Mouse (Mus musculus) megakaryocyte progenitor cell, adult 5-6 weeks (primary cell): ENCODE data around the gene Kiz. TPM values are rescaled to one million over a fixed set of nuclear protein-coding genes. Genes with fewer than 3 reads are reported as not detected.

Experiments
- ATAC-seq: replicated peaks from 2 replicates; pipeline ENCODE4 v1.8.0; 2016; ENCODE audit warnings: mild to moderate bottlenecking, moderate TSS enrichment, inconsistent platforms; ENCODE audit not compliant: poor library complexity
- total RNA-seq, 2 experiments: library from RNA; stranded (forward) in 1 of 2; stranded (reverse) in 1 of 2; fragments of 157-497, 149-512 nt in 1 of 2; fragments of 200-1000 nt in 1 of 2; gene quantifications; 2 replicates each; pipeline versions ENCODE4 v1.2.3 to v1.2.4; 2015 to 2017

The Kiz gene
- total RNA-seq (2015) (22.6 and 35.2 TPM in 2 replicates), total RNA-seq (2017) (21.2 and 34.6 TPM in 2 replicates)

DNA sequence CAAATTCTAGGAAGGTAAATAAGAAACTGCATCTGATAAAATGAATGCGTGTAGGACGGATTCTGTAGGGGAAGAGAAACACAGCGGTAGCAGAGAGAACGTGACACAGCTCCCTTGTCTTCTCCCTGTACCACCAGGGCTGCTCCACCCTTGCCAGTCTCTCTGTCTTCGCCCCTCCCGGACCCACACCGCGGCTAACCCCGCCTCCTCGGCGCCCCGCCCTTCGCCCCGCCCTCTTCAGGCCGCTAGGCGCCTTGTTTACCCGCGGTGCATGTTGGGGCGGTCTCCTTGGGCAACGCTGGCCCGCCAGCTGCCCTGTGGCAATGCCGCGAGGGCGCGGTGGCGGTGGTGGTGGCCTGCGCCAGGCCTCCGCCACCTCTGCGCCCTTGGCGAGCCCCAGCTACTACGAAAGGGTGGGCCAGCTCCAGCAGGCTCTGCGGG lies at the start of gene Kiz:
TSS of gene Kiz (plus strand) at position 266 of the 441 bp plus-strand sequence.
- peak; percentile 96 for ATAC-seq

GRCm38 (mm10) chr2:146809706-146810256 lies 45.9 kb upstream of the Kiz start:
- no peak for ATAC-seq

DNA sequence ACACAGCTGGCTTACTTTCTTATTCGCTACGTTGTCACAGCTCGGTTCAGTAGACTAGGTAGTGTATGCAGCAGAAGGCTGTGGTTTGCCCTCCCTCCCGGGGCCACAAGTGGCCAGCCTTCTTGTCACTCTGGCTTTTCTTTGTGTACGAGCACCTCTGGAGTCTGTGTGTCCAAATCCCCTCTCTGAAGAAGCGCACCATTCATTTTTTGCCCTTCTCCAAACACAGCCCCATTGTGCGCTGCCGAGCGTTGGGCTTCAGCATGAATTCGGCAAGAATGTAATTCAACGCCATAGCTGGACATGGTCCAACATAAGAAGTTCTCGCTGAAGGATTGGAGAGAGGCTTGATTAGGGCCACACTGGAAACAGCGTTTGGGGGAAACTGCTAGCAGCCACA lies 45.0 kb upstream of the Kiz start:
- ATAC-seq = no peak

DNA sequence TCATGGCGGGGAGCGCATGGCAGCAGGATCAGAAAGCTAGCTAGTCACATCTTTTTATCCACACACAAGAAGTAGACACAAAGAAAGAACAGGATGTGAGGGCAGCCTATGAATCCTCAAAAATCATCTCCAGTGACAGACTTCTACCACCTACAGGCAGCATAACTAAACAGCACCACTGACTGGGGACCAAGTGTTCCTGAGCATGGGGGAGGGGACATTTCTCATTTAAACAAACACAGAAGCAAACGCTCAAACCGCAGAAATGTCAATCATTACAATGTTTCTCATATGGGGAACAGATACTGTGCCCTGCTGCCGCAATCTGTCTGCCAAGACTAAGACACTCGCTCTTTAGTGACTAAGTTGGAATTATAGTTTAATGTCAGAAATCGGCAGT lies 40.7 kb upstream of the Kiz start:
- peak; percentile 34; the same call in 1 of the 2 replicates for ATAC-seq

- ATAC-seq = no peak
Observed at GRCm38 (mm10) chr2:146819065-146819464, 36.6 kb upstream of the Kiz start.

DNA sequence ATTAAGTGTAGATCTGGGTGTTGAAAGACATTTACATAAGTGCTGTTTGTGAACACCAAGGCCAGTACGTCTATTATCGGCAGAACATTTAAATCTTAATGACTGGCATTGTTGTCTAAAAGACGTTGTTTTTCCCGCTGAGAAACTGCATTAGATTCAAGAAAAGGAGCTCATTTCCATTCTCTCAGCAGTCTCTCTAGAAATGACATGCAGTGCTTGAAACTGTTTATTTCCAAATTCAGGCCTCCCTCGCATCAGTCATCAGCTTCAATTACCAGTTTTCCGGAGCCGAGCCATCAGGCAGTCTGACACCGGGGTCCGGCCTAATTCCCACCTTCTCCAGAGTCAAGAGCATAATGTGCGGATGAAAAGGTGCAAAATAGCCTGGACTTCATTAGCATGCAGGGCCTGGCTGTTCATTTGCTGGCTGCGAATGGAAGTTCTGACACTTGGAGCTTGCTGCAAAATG lies 32.1 kb upstream of the Kiz start:
- no peak for ATAC-seq

GRCm38 (mm10) chr2:146824043-146824442 lies 31.6 kb upstream of the Kiz start:
- no peak for ATAC-seq

- no peak for ATAC-seq
Observed at GRCm38 (mm10) chr2:146828006-146828405, 27.7 kb upstream of the Kiz start.

DNA sequence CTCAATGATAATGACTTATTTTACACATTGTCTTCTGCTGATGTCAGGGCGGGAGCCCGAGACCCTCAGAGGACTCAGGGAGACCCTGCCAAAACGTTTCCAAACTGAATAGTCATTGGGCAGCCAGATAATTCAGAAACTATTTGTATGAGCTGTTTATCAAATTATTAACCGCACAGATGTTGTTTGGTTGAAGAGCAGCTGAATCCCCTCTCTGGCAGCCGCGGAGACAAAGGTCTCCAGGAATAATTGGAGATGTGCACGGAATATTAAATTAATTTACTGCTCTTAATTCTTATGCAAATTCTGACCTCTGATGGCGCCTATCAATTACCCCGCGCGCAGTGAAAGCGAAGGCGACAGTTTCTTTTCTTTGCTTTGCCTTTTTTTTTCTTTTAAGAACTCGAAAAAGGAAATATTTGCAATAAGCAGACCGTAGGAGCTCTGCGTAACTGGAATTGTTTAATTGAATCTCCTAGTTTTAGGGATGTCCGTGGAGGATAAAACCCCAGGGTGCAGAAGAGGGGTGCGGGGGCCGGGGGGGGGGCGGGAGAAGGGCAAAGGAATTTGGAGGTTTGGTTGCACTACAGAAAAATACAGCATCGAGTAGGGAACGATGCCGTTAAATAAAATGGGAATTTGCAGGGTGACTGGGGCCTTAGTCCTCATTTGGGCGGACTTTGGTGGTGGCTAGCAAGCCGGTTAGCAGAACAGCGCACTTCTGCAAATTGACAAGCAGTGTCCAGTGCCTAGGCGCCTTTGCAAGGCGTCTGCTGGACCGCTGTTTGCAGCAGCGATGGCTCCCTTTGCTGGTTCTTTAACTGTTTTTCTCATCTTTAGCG lies 22.2 kb upstream of the Kiz start:
- ATAC-seq = no peak

GRCm38 (mm10) chr2:146834064-146834313 lies 21.7 kb upstream of the Kiz start:
- ATAC-seq = no peak

DNA sequence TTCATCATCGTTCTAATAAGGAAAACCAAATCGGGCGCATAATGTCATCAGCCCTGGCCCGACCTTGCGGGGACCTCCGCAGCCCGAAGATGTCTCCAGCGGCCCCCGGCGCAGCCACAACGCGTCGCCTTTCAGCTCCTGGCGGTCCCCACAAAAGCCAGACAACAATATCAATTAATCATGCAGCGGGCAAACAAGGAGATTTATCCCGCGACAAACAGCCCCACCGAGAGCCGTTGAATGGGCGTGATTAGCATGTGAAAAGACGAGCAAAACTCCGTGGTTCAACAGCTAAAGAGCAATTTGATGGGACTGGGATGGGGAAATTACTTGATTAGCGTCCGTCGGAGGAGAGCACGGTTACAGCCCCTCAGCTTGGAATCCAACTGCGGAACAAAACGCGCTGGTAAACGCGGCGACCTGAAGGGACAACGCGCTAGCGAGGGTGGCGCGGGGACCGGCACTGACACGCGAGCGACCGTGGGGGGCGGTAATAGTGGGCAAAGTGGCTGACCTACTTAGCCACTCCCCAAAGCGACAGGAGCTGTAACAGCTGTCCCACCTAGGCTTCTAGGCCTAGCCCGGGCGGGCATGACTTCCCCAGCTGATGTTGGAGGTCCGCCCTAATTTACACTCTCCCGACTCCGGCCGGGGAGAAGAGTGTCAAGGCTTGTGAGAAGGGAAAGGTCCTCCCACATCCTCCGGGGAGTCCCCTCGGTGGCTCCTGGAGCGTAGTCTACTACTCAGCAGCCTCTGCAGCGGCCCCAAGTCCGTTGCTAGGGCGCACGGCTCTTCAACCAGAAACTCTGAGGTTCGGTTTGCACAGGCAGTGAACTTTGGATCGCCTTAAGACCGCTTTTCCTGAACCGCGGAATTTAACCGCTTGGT lies 21.1 kb upstream of the Kiz start:
- ATAC-seq = peak; percentile 33

GRCm38 (mm10) chr2:146835241-146835990 lies 20.2 kb upstream of the Kiz start:
- no peak for ATAC-seq

- ATAC-seq = 0 out of 2 replicates have a peak, but pooled peaks have one; percentile 16
Observed at GRCm38 (mm10) chr2:146836246-146836645, 19.4 kb upstream of the Kiz start.

- ATAC-seq = no peak
Observed at GRCm38 (mm10) chr2:146836871-146837550, 18.7 kb upstream of the Kiz start.

- no peak for ATAC-seq
Observed at GRCm38 (mm10) chr2:146837653-146838052, 18.0 kb upstream of the Kiz start.

GRCm38 (mm10) chr2:146838596-146839302 lies 16.9 kb upstream of the Kiz start:
- ATAC-seq = no peak

GRCm38 (mm10) chr2:146839303-146840030 lies 16.2 kb upstream of the Kiz start:
- ATAC-seq = no peak

DNA sequence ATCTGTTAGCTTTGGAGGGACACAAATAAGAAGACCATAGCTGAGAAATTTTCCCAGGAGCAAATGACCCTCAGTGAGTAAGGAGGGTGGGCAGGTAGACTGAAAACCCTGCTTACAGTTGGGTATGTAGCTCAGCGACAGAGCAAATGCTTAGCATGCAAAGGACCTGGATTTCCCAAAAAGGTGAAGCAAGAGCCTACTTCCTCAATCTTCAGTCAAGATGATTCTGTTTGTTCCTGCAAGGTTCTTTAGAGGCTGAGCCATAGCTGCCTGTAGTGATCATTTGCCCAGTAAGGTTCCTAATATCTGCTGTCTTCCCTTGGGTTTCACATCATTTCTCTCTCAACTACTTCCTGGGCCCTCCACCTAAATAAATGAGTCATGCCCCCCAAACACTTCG lies 7.8 kb upstream of the Kiz start:
- ATAC-seq = peak; percentile 91

DNA sequence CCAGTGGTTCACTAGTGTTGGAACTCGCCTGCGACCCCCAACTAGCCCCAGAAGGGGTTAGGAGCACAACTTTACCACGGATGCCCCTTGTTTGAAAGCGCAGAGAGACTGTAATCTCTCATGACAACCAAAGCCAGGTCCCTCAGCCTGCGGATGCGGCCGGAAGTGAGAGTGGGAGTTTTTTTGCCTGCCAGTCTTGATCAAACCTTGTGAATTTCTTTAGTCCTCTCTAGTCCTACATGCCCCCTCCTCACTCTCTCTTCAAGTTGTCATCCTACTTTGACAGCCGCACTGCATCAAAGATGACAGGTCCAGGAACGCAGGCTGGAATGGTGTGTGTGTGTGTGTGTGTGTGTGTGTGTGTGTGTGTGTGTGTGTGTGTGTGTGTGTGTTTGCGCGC lies 456 bp downstream of the Kiz start:
- ATAC-seq = peak; percentile 40
